Mouse (Mus musculus) midbrain, embryonic 10.5 days (tissue): ENCODE measurements at regions not wholly inside any gene's neighbourhood (a gene's known extent, or its start where the extent isn't known, plus 50 kb on each side); places are given as distances from the start of the nearest gene placed in this dataset.

Experiments
- DNase-seq: peaks from one replicate; pipeline ENCODE4 v3.0.0-alpha.2; 2017; ENCODE audit warnings: low spot score
- H3K27ac ChIP-seq: fragments of 300-500 bp; sonication (generic); replicated peaks from 2 replicates; pipeline ENCODE4 v1.5.1; 2016; ENCODE audit warnings: mild to moderate bottlenecking
- H3K27me3 ChIP-seq: fragments of 300-500 bp; sonication (generic); 2 replicates; pipeline ENCODE4 v1.6.1; 2016; ENCODE audit warnings: low read depth, mild to moderate bottlenecking; ENCODE audit not compliant: poor library complexity, severe bottlenecking
- H3K36me3 ChIP-seq: fragments of 300-500 bp; sonication (generic); 2 replicates; pipeline ENCODE4 v1.6.1; 2016; ENCODE audit warnings: mild to moderate bottlenecking, moderate library complexity
- H3K4me1 ChIP-seq: fragments of 300-500 bp; sonication (generic); 2 replicates; pipeline ENCODE4 v1.6.1; 2016
- H3K4me3 ChIP-seq: fragments of 300-500 bp; sonication (generic); 2 replicates; pipeline ENCODE4 v1.5.1; 2016; ENCODE audit warnings: mild to moderate bottlenecking, moderate library complexity
- H3K9me3 ChIP-seq: fragments of 300-500 bp; sonication (generic); replicated peaks from 2 replicates; pipeline ENCODE4 v1.6.1; 2016; ENCODE audit warnings: mild to moderate bottlenecking
- WGBS: fragments of 180-500 bp; shearing (Covaris S2); methylation state at CpG from one replicate; pipeline ENCODE4 v1.1.7; 2016; 5-methylcytosine and 5-hydroxymethylcytosine counted together

GRCm38 (mm10) chr4:45591405-45592315, 59.4 kb upstream of the Shb start:
- Histone ChIP-seq H3K4me3 (peak overlapping the region; percentile 50), H3K36me3 (no peaks in the 10 kb centered on the region), H3K27ac (peak overlapping the region; percentile 78), H3K9me3 (0 out of 2 replicates have a peak, but pooled peaks cover 3% of the 10 kb centered on the region), H3K27me3 (peaks cover 59% of the 10 kb centered on the region), H3K4me1 (peaks cover 36% of the 10 kb centered on the region)
- WGBS, result 2% methylated on average over 23 of the region's 23 CpGs
- peak; percentile 62 for DNase-seq

GRCm38 (mm10) chr4:45590836-45591235, 58.6 kb upstream of the Shb start:
- peaks cover 42% of the 10 kb centered on the region for H3K4me1 ChIP-seq
- H3K27me3 ChIP-seq, result peaks cover 67% of the 10 kb centered on the region
- peak overlapping the region; percentile 50 for H3K4me3 ChIP-seq
- 0% methylated on average over 2 of the region's 2 CpGs for WGBS
- no peak for DNase-seq
- H3K36me3 ChIP-seq, result no peaks in the 10 kb centered on the region
- H3K27ac ChIP-seq, result 0 out of 2 replicates have a peak overlapping the region, but pooled peaks have one; percentile 78
- H3K9me3 ChIP-seq, result 0 out of 2 replicates have a peak, but pooled peaks cover 3% of the 10 kb centered on the region

- peaks cover 50% of the 10 kb centered on the region for H3K4me1 ChIP-seq
- H3K4me3 ChIP-seq, result no peak overlapping the region
- peaks cover 92% of the 10 kb centered on the region for H3K27me3 ChIP-seq
- no peaks in the 10 kb centered on the region for H3K36me3 ChIP-seq
- 28% methylated on average over 3 of the region's 3 CpGs for WGBS
- H3K27ac ChIP-seq, result no peak overlapping the region
- H3K9me3 ChIP-seq, result no peaks in the 10 kb centered on the region
- DNase-seq, result no peak
Measured at GRCm38 (mm10) chr4:45588322-45588721, 56.1 kb upstream of the Shb start.

GRCm38 (mm10) chr4:45587202-45587601, 54.9 kb upstream of the Shb start:
- Histone ChIP-seq H3K27me3 (peaks cover 88% of the 10 kb centered on the region), H3K27ac (no peak overlapping the region), H3K4me3 (no peak overlapping the region), H3K4me1 (peaks cover 43% of the 10 kb centered on the region), H3K36me3 (no peaks in the 10 kb centered on the region), H3K9me3 (no peaks in the 10 kb centered on the region)
- WGBS, result 72% methylated on average over 2 of the region's 2 CpGs
- no peak for DNase-seq

GRCm38 (mm10) chr4:45586310-45586709, 54.0 kb upstream of the Shb start:
- Histone ChIP-seq H3K4me3 (no peak overlapping the region), H3K9me3 (no peaks in the 10 kb centered on the region), H3K27ac (no peak overlapping the region), H3K27me3 (peaks cover 82% of the 10 kb centered on the region), H3K4me1 (peaks cover 34% of the 10 kb centered on the region), H3K36me3 (no peaks in the 10 kb centered on the region)
- DNase-seq, result no peak
- WGBS, result 39% methylated on average over 2 of the region's 2 CpGs

- H3K9me3 ChIP-seq, result no peaks in the 10 kb centered on the region
- no peak overlapping the region for H3K27ac ChIP-seq
- peaks cover 33% of the 10 kb centered on the region for H3K4me1 ChIP-seq
- no peak overlapping the region for H3K4me3 ChIP-seq
- 60% methylated on average over 8 of the region's 8 CpGs for WGBS
- peaks cover 82% of the 10 kb centered on the region for H3K27me3 ChIP-seq
- no peak for DNase-seq
- no peaks in the 10 kb centered on the region for H3K36me3 ChIP-seq
Measured at GRCm38 (mm10) chr4:45585188-45585820, 53.0 kb upstream of the Shb start.

- peaks cover 72% of the 10 kb centered on the region for H3K27me3 ChIP-seq
- 65% methylated on average over 4 of the region's 4 CpGs for whole genome bisulfite sequencing
- H3K36me3 ChIP-seq, result no peaks in the 10 kb centered on the region
- H3K4me3 ChIP-seq, result no peak overlapping the region
- DNase-seq, result no peak
- H3K27ac ChIP-seq, result no peak overlapping the region
- peaks cover 34% of the 10 kb centered on the region for H3K4me1 ChIP-seq
- H3K9me3 ChIP-seq, result no peaks in the 10 kb centered on the region
Measured at GRCm38 (mm10) chr4:45583966-45584365, 51.7 kb upstream of the Shb start.

- peaks cover 57% of the 10 kb centered on the region for H3K27me3 ChIP-seq
- no peak overlapping the region for H3K27ac ChIP-seq
- peaks cover 46% of the 10 kb centered on the region for H3K4me1 ChIP-seq
- no peaks in the 10 kb centered on the region for H3K36me3 ChIP-seq
- no peak for DNase-seq
- no peak overlapping the region for H3K4me3 ChIP-seq
- 85% methylated on average over 5 of the region's 5 CpGs for WGBS
- no peaks in the 10 kb centered on the region for H3K9me3 ChIP-seq
Measured at GRCm38 (mm10) chr4:45582496-45582895, 50.2 kb upstream of the Shb start.
